Mouse (Mus musculus): ENCODE measurements around the gene Klhl29.

Gene Klhl29

GRCm38 (mm10) chr12:5254246-5254982, 121.1 kb downstream of the Klhl29 start:
- in situ Hi-C loops (cut with MseI, MboI), result no loop called here

- in situ Hi-C loops (cut with MseI, MboI), result no loop called here
These were observed 122.0 kb downstream of the Klhl29 start for GRCm38 (mm10) chr12:5253289-5254005.

- in situ Hi-C loops (cut with MseI, MboI), result no loop called here
These were observed 122.9 kb downstream of the Klhl29 start for GRCm38 (mm10) chr12:5252569-5252968.

- in situ Hi-C loops (cut with MseI, MboI), result no loop called here
These were observed 125.4 kb downstream of the Klhl29 start for GRCm38 (mm10) chr12:5250042-5250441.

GRCm38 (mm10) chr12:5249068-5249467, 126.4 kb downstream of the Klhl29 start:
- in situ Hi-C loops (cut with MseI, MboI), result no loop called here

- in situ Hi-C loops (cut with MseI, MboI), result no loop called here
These were observed 128.0 kb downstream of the Klhl29 start for GRCm38 (mm10) chr12:5247505-5247904.

- in situ Hi-C loops (cut with MseI, MboI), result no loop called here
These were observed 128.7 kb downstream of the Klhl29 start for GRCm38 (mm10) chr12:5246721-5247341.

- in situ Hi-C loops (cut with MseI, MboI), result no loop called here
These were observed 129.3 kb downstream of the Klhl29 start for GRCm38 (mm10) chr12:5246193-5246621.

- in situ Hi-C loops (cut with MseI, MboI), result no loop called here
These were observed 130.3 kb downstream of the Klhl29 start for GRCm38 (mm10) chr12:5245207-5245597.

- in situ Hi-C loops (cut with MseI, MboI), result no loop called here
These were observed 130.9 kb downstream of the Klhl29 start for GRCm38 (mm10) chr12:5244431-5245206.

- in situ Hi-C loops (cut with MseI, MboI), result no loop called here
These were observed 131.6 kb downstream of the Klhl29 start for GRCm38 (mm10) chr12:5243867-5244266.

GRCm38 (mm10) chr12:5243449-5243848, 132.0 kb downstream of the Klhl29 start:
- in situ Hi-C loops (cut with MseI, MboI), result no loop called here

GRCm38 (mm10) chr12:5242551-5243330, 132.7 kb downstream of the Klhl29 start:
- in situ Hi-C loops (cut with MseI, MboI), result no loop called here

GRCm38 (mm10) chr12:5239451-5240245, 135.8 kb downstream of the Klhl29 start:
- in situ Hi-C loops (cut with MseI, MboI), result no loop called here

- in situ Hi-C loops (cut with MseI, MboI), result no loop called here
These were observed 138.4 kb downstream of the Klhl29 start for GRCm38 (mm10) chr12:5237078-5237477.

GRCm38 (mm10) chr12:5235596-5235995, 139.9 kb downstream of the Klhl29 start:
- in situ Hi-C loops (cut with MseI, MboI), result no loop called here

GRCm38 (mm10) chr12:5230504-5230903, 145.0 kb downstream of the Klhl29 start:
- in situ Hi-C loops (cut with MseI, MboI), result no loop called here

- in situ Hi-C loops (cut with MseI, MboI), result no loop called here
These were observed 148.5 kb downstream of the Klhl29 start for GRCm38 (mm10) chr12:5226676-5227654.

- in situ Hi-C loops (cut with MseI, MboI), result no loop called here
These were observed 151.9 kb downstream of the Klhl29 start for GRCm38 (mm10) chr12:5223595-5223994.

Data from mouse trophoblast stem cell (cell line).